Mouse (Mus musculus): ENCODE measurements around the gene Cypt15. TPM values are rescaled to one million over a fixed set of nuclear protein-coding genes. Genes with fewer than 3 reads are reported as not detected.

Cypt15 gene
- total and polyA plus RNA-seq, 3 experiments = not detected

GRCm38 (mm10) chrX:39383806-39384205 is 37.7 kb downstream of the Cypt15 start:
- DNase-seq (ENCODE audit: extremely low read depth) = no peak
- no peaks in the 10 kb centered on the region for H3K27me3 ChIP-seq (replicated peaks)
- dilution Hi-C loops (cut with MboI; ENCODE audit: extremely low pct_ligation_motif_present, extremely low pct_unique_long_range_greater_than_20kb, low sequenced_read_pairs) = no loop called here

More at GRCm38 (mm10) chrX:39383806-39384205, 37.7 kb downstream of the Cypt15 start:
- in situ Hi-C loops (cut with MboI; ENCODE audit: low pct_ligation_motif_present, low pct_unique_long_range_greater_than_20kb, low sequenced_read_pairs) = no loop called here
- Histone ChIP-seq H3K4me3 (replicated peaks in 1 of 3; ENCODE audit: low read depth in 2 of 3, low read length in 2 of 3, poor library complexity in 1 of 3) (no peak overlapping the region), H3K9ac (ENCODE audit: insufficient read depth, low read depth) (no peak overlapping the region), H3K79me2 (replicated peaks; ENCODE audit: control insufficient read depth, extremely low read depth, insufficient read depth, poor library complexity, severe bottlenecking) (no peaks in the 10 kb centered on the region), H3K36me3 (replicated peaks in 1 of 2; ENCODE audit: control insufficient read depth in 1 of 2, insufficient read depth in 1 of 2, low read length in 1 of 2) (no peaks in the 10 kb centered on the region), H3K4me1 (ENCODE audit: control insufficient read depth in 1 of 2, insufficient read depth in 2 of 2) (no peaks in the 10 kb centered on the region), H3K9me3 (replicated peaks; ENCODE audit: low read length) (no peaks in the 10 kb centered on the region), H3K27ac (ENCODE audit: insufficient read depth, low read depth) (no peak overlapping the region), H3K4me2 (ENCODE audit: insufficient read depth, low read depth, poor library complexity, severe bottlenecking) (no peak overlapping the region)
- TF ChIP-seq MXI1 (IDR thresholded peaks at IDR 0.05; ENCODE audit: low read depth, low read length) (no peak), EP300 (IDR thresholded peaks at IDR 0.05; ENCODE audit: low read length) (no peak), MAZ (IDR thresholded peaks at IDR 0.05; ENCODE audit: low read depth, low read length) (no peak)
